Mouse (Mus musculus) CH12.LX (cell line): ENCODE data around the gene Cptp. TPM values are rescaled to one million over a fixed set of nuclear protein-coding genes. Genes with fewer than 3 reads are reported as not detected.

Source experiments
- DNase-seq: peaks from one replicate; pipeline ENCODE4 v3.0.0-alpha.2; 2013; ENCODE audit errors: extremely low read depth
- H3K27ac ChIP-seq: 2 replicates; pipeline ENCODE4 v1.5.1; 2012; ENCODE audit warnings: low read depth, mild to moderate bottlenecking, control low read depth, moderate library complexity; ENCODE audit not compliant: insufficient read depth
- H3K27me3 ChIP-seq: replicated peaks from 2 replicates; pipeline ENCODE3; 2012; ENCODE audit warnings: inconsistent platforms
- H3K36me3 ChIP-seq, 2 experiments: replicated peaks in 1 of 2; 2 replicates each; pipeline versions ENCODE3 to v1.6.1; 2012; ENCODE audit warnings: inconsistent platforms in 1 of 2, low read length in 1 of 2, mild to moderate bottlenecking in 1 of 2, mixed read lengths in 1 of 2, moderate library complexity in 1 of 2; ENCODE audit not compliant: control insufficient read depth in 1 of 2, insufficient read depth in 1 of 2
- H3K4me1 ChIP-seq, 2 experiments: 2 replicates each; pipeline ENCODE4 v1.6.1; 2012; ENCODE audit warnings: inconsistent platforms in 1 of 2, moderate library complexity in 1 of 2; ENCODE audit not compliant: insufficient read depth in 2 of 2, control insufficient read depth in 1 of 2
- H3K4me2 ChIP-seq: 2 replicates; pipeline ENCODE4 v1.6.1; 2012; ENCODE audit warnings: low read depth, mild to moderate bottlenecking, control low read depth; ENCODE audit not compliant: poor library complexity, insufficient read depth, severe bottlenecking
- H3K4me3 ChIP-seq, 3 experiments: fragments of 150-350 bp in 1 of 3; sonication (generic) in 1 of 3; replicated peaks in 1 of 3; 2 replicates each; pipeline versions ENCODE3 to v1.5.1; 2011 to 2012; ENCODE audit warnings: low read depth in 2 of 3, low read length in 2 of 3, mild to moderate bottlenecking in 2 of 3, moderate library complexity in 2 of 3, control low read depth in 1 of 3, improper control_type of control experiment in 1 of 3, inconsistent platforms in 1 of 3, mixed read lengths in 1 of 3; ENCODE audit not compliant: poor library complexity in 1 of 3
- H3K79me2 ChIP-seq: replicated peaks from 2 replicates; pipeline ENCODE4 v1.6.1; 2012; ENCODE audit warnings: mild to moderate bottlenecking, moderate library complexity; ENCODE audit not compliant: control insufficient read depth, poor library complexity, insufficient read depth, severe bottlenecking; ENCODE audit errors: extremely low read depth
- H3K9ac ChIP-seq: 2 replicates; pipeline ENCODE4 v1.6.1; 2012; ENCODE audit warnings: low read depth, mild to moderate bottlenecking, control low read depth, moderate library complexity; ENCODE audit not compliant: insufficient read depth
- H3K9me3 ChIP-seq: replicated peaks from 2 replicates; pipeline ENCODE3; 2012; ENCODE audit warnings: low read length, inconsistent platforms, mixed read lengths
- BHLHE40 ChIP-seq: IDR thresholded peaks from 2 replicates; pipeline ENCODE4 v1.6.1; 2011; ENCODE audit warnings: mild to moderate bottlenecking, low read depth, low read length, improper control_type of control experiment
- CHD1 ChIP-seq: IDR thresholded peaks from 2 replicates; pipeline ENCODE4 v1.6.1; 2012; ENCODE audit warnings: low read depth, low read length, improper control_type of control experiment, inconsistent platforms
- CHD2 ChIP-seq: IDR thresholded peaks from 2 replicates; pipeline ENCODE4 v1.6.1; 2011; ENCODE audit warnings: low read length, improper control_type of control experiment
- CTCF ChIP-seq, 2 experiments: IDR thresholded peaks in 1 of 2; conservative IDR thresholded peaks in 1 of 2; 2 replicates each; pipeline ENCODE4 v1.5.1; 2011 to 2012; ENCODE audit warnings: low read depth in 2 of 2, low read length in 2 of 2, improper control_type of control experiment in 1 of 2, inconsistent platforms in 1 of 2, mild to moderate bottlenecking in 1 of 2, moderate library complexity in 1 of 2
- E2F4 ChIP-seq: IDR thresholded peaks from 2 replicates; pipeline ENCODE4 v1.6.1; 2011; ENCODE audit warnings: low read depth, low read length, improper control_type of control experiment; ENCODE audit not compliant: insufficient replicate concordance
- ELF1 ChIP-seq: IDR thresholded peaks from 2 replicates; pipeline ENCODE4 v1.6.1; 2014; ENCODE audit warnings: low read depth, mild to moderate bottlenecking, inconsistent platforms, low read length, improper control_type of control experiment
- EP300 ChIP-seq: IDR thresholded peaks from 2 replicates; pipeline ENCODE4 v1.6.1; 2011; ENCODE audit warnings: low read length, improper control_type of control experiment
- ETS1 ChIP-seq: conservative IDR thresholded peaks from 2 replicates; pipeline ENCODE4 v1.6.1; 2012; ENCODE audit warnings: low read depth, mild to moderate bottlenecking, inconsistent platforms, low read length, improper control_type of control experiment, moderate library complexity
- GABPA ChIP-seq: IDR thresholded peaks from 2 replicates; pipeline ENCODE4 v1.6.1; 2012; ENCODE audit warnings: low read depth, low read length, improper control_type of control experiment, inconsistent platforms; ENCODE audit not compliant: insufficient replicate concordance
- HCFC1 ChIP-seq: IDR thresholded peaks from 2 replicates; pipeline ENCODE4 v1.6.1; 2012; ENCODE audit warnings: low read depth, mild to moderate bottlenecking, inconsistent platforms, low read length, improper control_type of control experiment
- IRF4 ChIP-seq: IDR thresholded peaks from 2 replicates; pipeline ENCODE4 v1.6.1; 2014; ENCODE audit warnings: low read depth, mild to moderate bottlenecking, inconsistent platforms, low read length, improper control_type of control experiment
- JUN ChIP-seq: IDR thresholded peaks from 2 replicates; pipeline ENCODE4 v1.6.1; 2011; ENCODE audit warnings: low read depth, mild to moderate bottlenecking, low read length, improper control_type of control experiment, moderate library complexity; ENCODE audit not compliant: insufficient read depth
- JUND ChIP-seq: conservative IDR thresholded peaks from 2 replicates; pipeline ENCODE4 v1.6.1; 2011; ENCODE audit warnings: low read depth, low read length, improper control_type of control experiment
- KAT2A ChIP-seq: IDR thresholded peaks from 2 replicates; pipeline ENCODE4 v1.6.1; 2012; ENCODE audit warnings: low read length, improper control_type of control experiment, inconsistent platforms; ENCODE audit not compliant: insufficient replicate concordance
- MAFK ChIP-seq: IDR thresholded peaks from 2 replicates; pipeline ENCODE4 v1.6.1; 2011; ENCODE audit warnings: low read length, improper control_type of control experiment; ENCODE audit not compliant: insufficient replicate concordance
- MAX ChIP-seq: IDR thresholded peaks from 2 replicates; pipeline ENCODE4 v1.6.1; 2011; ENCODE audit warnings: low read length, improper control_type of control experiment
- MAZ ChIP-seq: IDR thresholded peaks from 2 replicates; pipeline ENCODE4 v1.6.1; 2012; ENCODE audit warnings: low read depth, mild to moderate bottlenecking, inconsistent platforms, low read length, improper control_type of control experiment, moderate library complexity
- MEF2A ChIP-seq: IDR thresholded peaks from 2 replicates; pipeline ENCODE4 v1.6.1; 2014; ENCODE audit warnings: low read depth, mild to moderate bottlenecking, inconsistent platforms, low read length, improper control_type of control experiment, borderline replicate concordance
- MXI1 ChIP-seq: IDR thresholded peaks from 2 replicates; pipeline ENCODE4 v1.6.1; 2011; ENCODE audit warnings: mild to moderate bottlenecking, low read depth, low read length, improper control_type of control experiment
- MYC ChIP-seq: IDR thresholded peaks from 2 replicates; pipeline ENCODE4 v1.6.1; 2011; ENCODE audit warnings: low read depth, mild to moderate bottlenecking, improper control_type of control experiment, low read length
- NELFE ChIP-seq: IDR thresholded peaks from 2 replicates; pipeline ENCODE4 v1.6.1; 2011; ENCODE audit warnings: low read depth, low read length, improper control_type of control experiment
- NRF1 ChIP-seq: IDR thresholded peaks from 2 replicates; pipeline ENCODE4 v1.6.1; 2014; ENCODE audit warnings: low read depth, mild to moderate bottlenecking, inconsistent platforms, low read length, improper control_type of control experiment, moderate library complexity
- PAX5 ChIP-seq: IDR thresholded peaks from 2 replicates; pipeline ENCODE4 v1.6.1; 2012; ENCODE audit warnings: low read length, inconsistent platforms, mixed read lengths
- POLR2A ChIP-seq: IDR thresholded peaks from 2 replicates; pipeline ENCODE4 v1.6.1; 2011; ENCODE audit warnings: low read depth, mild to moderate bottlenecking, improper control_type of control experiment, low read length
- POLR2AphosphoS2 ChIP-seq: IDR thresholded peaks from 2 replicates; pipeline ENCODE4 v1.6.1; 2011; ENCODE audit warnings: low read depth, low read length, improper control_type of control experiment
- RAD21 ChIP-seq: IDR thresholded peaks from 2 replicates; pipeline ENCODE4 v1.6.1; 2011; ENCODE audit warnings: low read depth, mild to moderate bottlenecking, low read length, improper control_type of control experiment, moderate library complexity
- RCOR1 ChIP-seq: conservative IDR thresholded peaks from 2 replicates; pipeline ENCODE4 v1.6.1; 2012; ENCODE audit warnings: low read depth, mild to moderate bottlenecking, inconsistent platforms, low read length, improper control_type of control experiment
- SIN3A ChIP-seq: IDR thresholded peaks from 2 replicates; pipeline ENCODE4 v1.6.1; 2012; ENCODE audit warnings: low read length, improper control_type of control experiment, inconsistent platforms
- SMC3 ChIP-seq: IDR thresholded peaks from 2 replicates; pipeline ENCODE4 v1.6.1; 2011; ENCODE audit warnings: low read depth, low read length, improper control_type of control experiment
- TBP ChIP-seq: conservative IDR thresholded peaks from 2 replicates; pipeline ENCODE4 v1.6.1; 2011; ENCODE audit warnings: low read depth, low read length, improper control_type of control experiment
- TCF12 ChIP-seq: IDR thresholded peaks from 2 replicates; pipeline ENCODE4 v1.6.1; 2014; ENCODE audit warnings: low read depth, mild to moderate bottlenecking, inconsistent platforms, low read length, improper control_type of control experiment
- UBTF ChIP-seq: IDR thresholded peaks from 2 replicates; pipeline ENCODE4 v1.6.1; 2012; ENCODE audit warnings: low read depth, mild to moderate bottlenecking, inconsistent platforms, low read length, improper control_type of control experiment, moderate library complexity
- USF1 ChIP-seq: IDR thresholded peaks from 2 replicates; pipeline ENCODE4 v1.6.1; 2014; ENCODE audit warnings: low read depth, mild to moderate bottlenecking, inconsistent platforms, low read length, improper control_type of control experiment
- USF2 ChIP-seq: conservative IDR thresholded peaks from 2 replicates; pipeline ENCODE4 v1.6.1; 2011; ENCODE audit warnings: low read depth, low read length, improper control_type of control experiment
- ZC3H11A ChIP-seq: IDR thresholded peaks from 2 replicates; pipeline ENCODE4 v1.6.1; 2012; ENCODE audit warnings: low read depth, mild to moderate bottlenecking, inconsistent platforms, low read length, improper control_type of control experiment
- ZKSCAN1 ChIP-seq: IDR thresholded peaks from 2 replicates; pipeline ENCODE4 v1.6.1; 2012; ENCODE audit warnings: low read depth, inconsistent platforms, low read length, improper control_type of control experiment, borderline replicate concordance
- ZMIZ1 ChIP-seq: IDR thresholded peaks from 2 replicates; pipeline ENCODE4 v1.6.1; 2012; ENCODE audit warnings: low read depth, mild to moderate bottlenecking, inconsistent platforms, low read length, improper control_type of control experiment
- ZNF384 ChIP-seq: IDR thresholded peaks from 2 replicates; pipeline ENCODE4 v1.6.1; 2012; ENCODE audit warnings: low read depth, low read length, improper control_type of control experiment, inconsistent platforms
- dilution Hi-C: fragments of 300-500 bp; cut with MboI; formaldehyde crosslinking; loops from 2 replicates; pipeline ENCODE4 v1.14.3; 2020; ENCODE audit warnings: low sequenced_read_pairs; ENCODE audit not compliant: extremely low pct_unique_long_range_greater_than_20kb, extremely low pct_ligation_motif_present
- in situ Hi-C: fragments of 300-500 bp; cut with MboI; formaldehyde crosslinking; loops from 3 replicates; pipeline ENCODE4 v1.14.3; 2019; ENCODE audit warnings: low sequenced_read_pairs, low pct_ligation_motif_present, low pct_unique_long_range_greater_than_20kb, mixed read lengths
- polyA plus RNA-seq: library from polyadenylated mRNA; unstranded; fragments of >175 nt; gene quantifications from 2 replicates; pipeline ENCODE4 v1.2.1, GENCODE M21; 2012; ENCODE audit warnings: low read depth; ENCODE audit not compliant: insufficient read length
- total RNA-seq, 2 experiments: library from RNA; depleted of rRNA; stranded (reverse); fragments of 300-350 nt in 1 of 2; fragments of >200 nt in 1 of 2; gene quantifications; 2 replicates each; pipeline ENCODE4 v1.2.3; 2012 to 2014

Cptp gene
- total and polyA plus RNA-seq, 3 experiments: 9.0 to 15.5 (median 12.1) TPM

GRCm38 (mm10) chr4:155891551-155892001, 22.3 kb upstream of the Cptp start, which contains the start of the genes Pusl1 and Acap3:
Gene Pusl1 (minus strand): TSS chr4:155891781.
Gene Acap3 (plus strand): TSS chr4:155891822.
- Histone ChIP-seq H3K4me2 (peak within 1 kb of the TSS; percentile 76), H3K79me2 (peaks cover 13% of the 10 kb centered on the region; the same call in 1 of the 2 replicates), H3K27me3 (no peaks in the 10 kb centered on the region), H3K4me3 (peak within 1 kb of the TSS; percentile 71 to 98 (median 78)), H3K4me1 (peaks cover 28 to 55% of the 10 kb centered on the region in 2 experiments), H3K36me3 (peaks cover 29 to 50% of the 10 kb centered on the region in 2 experiments), H3K27ac (peak within 1 kb of the TSS; percentile 91), H3K9me3 (no peaks in the 10 kb centered on the region), H3K9ac (peak within 1 kb of the TSS; percentile 81)
- in situ Hi-C loops: loop anchor here (5.0 kb wide), 1 partner anchor 51 kb away; the partner anchor contains the start of gene Ube2j2
- TF ChIP-seq BHLHE40: peak; percentile 85
- TF ChIP-seq MAFK: no peak
- no peak for TF ChIP-seq ZKSCAN1
- TF ChIP-seq PAX5: no peak
- peak; percentile 49 for TF ChIP-seq MAZ
- TF ChIP-seq KAT2A: no peak
- no peak for TF ChIP-seq ETS1
- no peak for TF ChIP-seq CHD2
- TF ChIP-seq JUND: no peak
- no peak for TF ChIP-seq JUN
- peak; percentile 91 for TF ChIP-seq NRF1
- TF ChIP-seq USF2: no peak; the same call in 1 of the 2 replicates
- TF ChIP-seq IRF4: 0 out of 2 replicates have a peak, but pooled peaks have one; percentile 28
- TF ChIP-seq GABPA: no peak
- TF ChIP-seq ZMIZ1: peak; percentile 73
- TF ChIP-seq POLR2A: peak; percentile 78
- TF ChIP-seq ELF1: peak; percentile 55; the same call in 1 of the 2 replicates
- TF ChIP-seq E2F4: no peak
- TF ChIP-seq CHD1: no peak
- no peak for TF ChIP-seq TBP
- TF ChIP-seq NELFE: peak; percentile 68
- TF ChIP-seq POLR2AphosphoS2: no peak
- no peak for TF ChIP-seq ZC3H11A
- no peak for TF ChIP-seq EP300
- no peak; a peak in 1 of 4 replicates for TF ChIP-seq CTCF (conservative IDR thresholded peaks at IDR 0.05 in 1 of 2, IDR thresholded peaks at IDR 0.05 in 1 of 2; ENCODE audit: low read depth in 2 of 2, low read length in 2 of 2)
- TF ChIP-seq ZNF384: no peak
- TF ChIP-seq USF1: peak; percentile 62
- no peak for TF ChIP-seq SMC3
- peak; percentile 95 for TF ChIP-seq SIN3A
- peak; percentile 46; the same call in 1 of the 2 replicates for TF ChIP-seq MEF2A
- TF ChIP-seq TCF12: no peak
- peak; percentile 72 for TF ChIP-seq HCFC1
- TF ChIP-seq MXI1: peak; percentile 100
- peak; percentile 97 for TF ChIP-seq MAX
- no peak for TF ChIP-seq UBTF
- no peak for TF ChIP-seq RCOR1
- peak; percentile 96 for TF ChIP-seq MYC
- TF ChIP-seq RAD21: no peak
- dilution Hi-C loops: no loop called here
- DNase-seq: peak; percentile 95
